Mouse (Mus musculus): ENCODE measurements around the gene Gm21773. TPM values are rescaled to one million over a fixed set of nuclear protein-coding genes. Genes with fewer than 3 reads are reported as not detected.

Gm21773 gene
- polyA plus RNA-seq (2017; shearing (Covaris generic)), result not detected

GRCm38 (mm10) chrY:25309260-25309659 lies at the start of gene Gm21773:
Gm21773 (minus strand) TSS chrY:25309360.

Measured in inflammation-experienced regulatory T-cells, adult 16 weeks (primary cell).